Mouse (Mus musculus) midbrain, embryonic 11.5 days (tissue): Measurements from ENCODE around the gene Rnf115. TPM values are rescaled to one million over a fixed set of nuclear protein-coding genes. Genes with fewer than 3 reads are reported as not detected.
"Not testable (repeated sequence)": the region's sequence is repeated elsewhere in the genome, so short reads cannot be mapped to it uniquely, and the experiment has no call there.

Experiments used
- ATAC-seq: fragments of 200-750 bp; cut with Nextera tagmentation; 2 replicates; pipeline ENCODE4 v1.8.0; 2017; ENCODE audit warnings: moderate TSS enrichment, moderate library complexity; ENCODE audit not compliant: low FRiP score
- DNase-seq: peaks from one replicate; pipeline ENCODE4 v3.0.0; 2015; ENCODE audit warnings: low spot score; ENCODE audit errors: missing footprints
- H3K27ac ChIP-seq: fragments of 300-500 bp; sonication (generic); 2 replicates; pipeline ENCODE4 v1.5.1; 2014; ENCODE audit warnings: low read depth, low read length
- H3K27me3 ChIP-seq: fragments of 300-500 bp; sonication (generic); 2 replicates; pipeline ENCODE4 v1.6.1; 2014; ENCODE audit warnings: mild to moderate bottlenecking, low read length, moderate library complexity, mixed read lengths; ENCODE audit not compliant: control insufficient read depth, insufficient read depth
- H3K36me3 ChIP-seq: fragments of 300-500 bp; sonication (generic); 2 replicates; pipeline ENCODE4 v1.6.1; 2014; ENCODE audit warnings: mild to moderate bottlenecking, low read length, moderate library complexity, mixed read lengths; ENCODE audit not compliant: control insufficient read depth, insufficient read depth
- H3K4me1 ChIP-seq: fragments of 300-500 bp; sonication (generic); 2 replicates; pipeline ENCODE4 v1.6.1; 2014; ENCODE audit warnings: low read length; ENCODE audit not compliant: control insufficient read depth, insufficient read depth
- H3K4me2 ChIP-seq: fragments of 300-500 bp; sonication (generic); 2 replicates; pipeline ENCODE4 v1.6.1; 2014; ENCODE audit warnings: mild to moderate bottlenecking, moderate library complexity
- H3K4me3 ChIP-seq: fragments of 300-500 bp; sonication (generic); 2 replicates; pipeline ENCODE4 v1.5.1; 2014; ENCODE audit warnings: low read depth, low read length
- H3K9ac ChIP-seq: fragments of 300-500 bp; sonication (generic); 2 replicates; pipeline ENCODE4 v1.6.1; 2014; ENCODE audit warnings: low read length
- H3K9me3 ChIP-seq: fragments of 300-500 bp; sonication (generic); 2 replicates; pipeline ENCODE4 v1.6.1; 2016; ENCODE audit warnings: low read length; ENCODE audit not compliant: control insufficient read depth
- WGBS: fragments of 180-500 bp; shearing (Covaris S2); extraction: QIAGEN DNeasy Blood & Tissue Kit; methylation state at CpG from one replicate; pipeline ENCODE4 v1.1.7; 2014; 5-methylcytosine and 5-hydroxymethylcytosine counted together
- polyA plus RNA-seq: library from polyadenylated mRNA; unstranded; fragments of >200 nt; fragmentation: Nextera tagmentation; extraction: Ambion mirVana; gene quantifications from 2 replicates; pipeline ENCODE4 v1.2.1, GENCODE M21; 2014

The Rnf115 gene
- 90.3 and 98.8 TPM in 2 replicates for polyA plus RNA-seq

DNA sequence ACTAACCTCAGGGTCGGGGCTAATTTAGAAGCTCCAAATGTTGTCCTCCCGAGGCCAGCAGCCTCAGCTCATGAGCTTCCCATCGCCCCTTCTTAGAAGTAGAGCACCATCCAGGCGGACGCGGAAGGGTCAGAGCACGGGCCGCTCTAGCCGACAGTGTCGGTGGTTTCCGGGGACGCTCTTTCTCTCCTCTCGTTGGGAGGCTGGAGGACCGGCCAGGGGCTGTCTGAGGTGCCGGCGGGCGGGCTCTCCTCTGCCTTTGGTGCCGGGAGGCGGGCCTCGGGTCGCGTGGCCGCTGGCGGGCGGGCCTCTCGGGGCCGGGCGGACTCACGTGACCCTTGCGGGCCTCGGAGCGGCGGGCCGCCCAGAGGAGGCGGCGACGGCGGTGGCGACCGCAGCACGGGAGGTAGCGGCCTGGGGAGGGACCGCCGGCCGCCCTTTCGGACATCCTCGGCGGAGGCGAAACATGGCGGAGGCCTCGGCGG, at the start of gene Rnf115, which contains the start of gene Polr3c:
Gene Rnf115, plus strand, starts transcription at position 322 of the 485 bp plus-strand sequence.
Gene Polr3c, minus strand, starts transcription at position 286 of the 485 bp plus-strand sequence.
- ATAC-seq, result peak; percentile 98
- peak; percentile 99 for DNase-seq
- H3K4me1 ChIP-seq, result peaks cover 17% of the 10 kb centered on the region
- H3K36me3 ChIP-seq, result no peaks in the 10 kb centered on the region
- peak within 1 kb of the TSS; percentile 90 for H3K9ac ChIP-seq
- H3K27me3 ChIP-seq, result no peaks in the 10 kb centered on the region
- 0% methylated on average over 47 of the region's 52 CpGs for WGBS
- peak within 1 kb of the TSS; percentile 89 for H3K4me3 ChIP-seq
- H3K4me2 ChIP-seq, result peak within 1 kb of the TSS; percentile 73
- peak within 1 kb of the TSS; percentile 67 for H3K27ac ChIP-seq
- H3K9me3 ChIP-seq, result no peaks in the 10 kb centered on the region

DNA sequence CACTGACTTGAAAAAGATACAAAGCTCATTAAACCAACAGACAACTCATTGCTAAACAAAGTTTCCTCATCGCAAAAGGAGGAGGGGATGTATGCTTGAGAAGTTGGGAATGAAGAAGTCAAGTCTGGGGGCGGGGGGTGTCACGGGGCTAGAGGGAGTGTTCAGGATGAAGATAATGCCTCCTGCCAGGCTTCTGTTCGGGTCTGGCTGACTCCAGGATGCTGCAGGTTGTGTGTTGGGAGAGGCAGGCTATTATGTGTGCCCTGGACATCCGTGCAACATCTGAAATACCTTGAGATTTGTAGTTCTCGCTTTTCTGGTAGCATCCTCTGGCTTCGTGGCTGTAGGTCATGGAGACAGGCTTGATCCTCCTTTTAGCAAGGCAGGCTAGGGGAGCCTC, 49.0 kb upstream of the Rnf115 start:
- ATAC-seq, result no peak
- Histone ChIP-seq H3K4me2 (no peak overlapping the region), H3K27me3 (0 out of 2 replicates have a peak, but pooled peaks cover 4% of the 10 kb centered on the region), H3K9me3 (no peaks in the 10 kb centered on the region), H3K9ac (no peak overlapping the region), H3K27ac (no peak overlapping the region), H3K4me1 (no peaks in the 10 kb centered on the region), H3K36me3 (no peaks in the 10 kb centered on the region), H3K4me3 (no peak overlapping the region)
- 62% methylated on average over 7 of the region's 7 CpGs for WGBS
- no peak for DNase-seq

DNA sequence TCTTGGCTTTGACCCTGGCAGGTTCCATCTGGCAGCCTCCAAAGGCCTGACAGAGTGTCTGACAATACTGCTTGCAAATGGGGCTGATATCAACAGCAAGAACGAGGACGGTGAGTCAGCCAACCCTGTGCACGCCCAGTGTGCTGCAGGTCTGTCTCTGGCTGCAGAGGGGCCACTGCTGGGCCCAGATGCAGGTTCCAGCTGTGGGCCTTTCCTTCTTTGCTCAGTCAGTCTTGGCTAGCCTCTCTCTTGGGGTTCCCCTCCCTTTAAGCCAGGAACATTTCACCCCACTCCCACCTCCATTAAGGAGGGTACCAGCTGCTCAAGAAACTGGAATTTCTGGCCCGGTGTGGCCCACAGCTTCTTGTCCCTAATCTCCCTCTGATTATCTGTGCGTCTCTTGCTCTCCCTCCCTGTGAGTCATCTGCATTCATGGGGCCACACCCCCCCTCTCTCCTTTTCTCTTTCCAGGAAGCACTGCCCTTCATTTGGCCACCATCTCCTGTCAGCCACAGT, 48.2 kb upstream of the Rnf115 start:
- WGBS, result 24% methylated on average over 5 of the region's 5 CpGs

DNA sequence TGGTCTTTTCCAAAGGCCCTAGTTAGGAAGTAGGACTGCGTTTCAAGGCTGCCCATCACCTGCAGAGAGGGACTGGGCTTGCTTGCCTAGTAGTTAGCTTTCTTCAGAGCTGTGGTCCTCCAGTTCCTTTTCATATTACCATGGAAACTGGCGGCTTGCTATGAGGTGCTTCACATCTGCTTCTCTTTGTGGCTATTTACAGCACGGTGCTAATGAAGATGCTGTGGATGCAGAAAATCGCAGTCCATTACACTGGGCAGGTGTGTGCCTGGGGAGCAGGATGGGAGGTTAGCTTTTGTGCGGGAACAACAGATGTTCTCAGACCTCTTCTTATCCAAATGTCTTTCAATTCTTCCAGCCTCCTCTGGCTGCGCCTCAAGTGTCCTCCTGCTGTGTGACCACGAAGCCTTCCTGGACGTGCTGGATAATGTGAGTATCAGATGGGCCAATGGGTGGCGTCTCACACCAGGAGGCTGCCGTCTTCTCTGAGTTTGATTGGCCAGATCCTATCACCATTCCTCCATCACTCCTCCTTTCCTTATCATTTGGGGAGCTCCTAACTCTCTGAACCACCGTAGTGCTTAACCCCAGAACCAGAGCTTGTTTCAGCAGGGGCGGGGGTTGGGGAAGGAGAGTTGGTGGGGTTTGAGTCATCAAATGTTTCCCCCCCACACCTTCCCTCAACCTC, 47.1 kb upstream of the Rnf115 start:
- Histone ChIP-seq H3K4me1 (no peaks in the 10 kb centered on the region), H3K36me3 (no peaks in the 10 kb centered on the region), H3K27me3 (peaks cover 4% of the 10 kb centered on the region; the same call in 1 of the 2 replicates), H3K4me3 (no peak overlapping the region), H3K27ac (no peak overlapping the region), H3K9ac (no peak overlapping the region), H3K4me2 (no peak overlapping the region), H3K9me3 (no peaks in the 10 kb centered on the region)
- DNase-seq, result no peak
- no peak for ATAC-seq
- WGBS, result 16% methylated on average over 12 of the region's 12 CpGs

More for the DNA sequence above, 48.2 kb upstream of the Rnf115 start:
- Histone ChIP-seq H3K9ac (no peak overlapping the region), H3K27me3 (peaks cover 4% of the 10 kb centered on the region; the same call in 1 of the 2 replicates), H3K4me3 (no peak overlapping the region), H3K27ac (no peak overlapping the region), H3K4me1 (no peaks in the 10 kb centered on the region), H3K4me2 (no peak overlapping the region), H3K9me3 (no peaks in the 10 kb centered on the region), H3K36me3 (no peaks in the 10 kb centered on the region)
- no peak for ATAC-seq
- DNase-seq, result no peak

DNA sequence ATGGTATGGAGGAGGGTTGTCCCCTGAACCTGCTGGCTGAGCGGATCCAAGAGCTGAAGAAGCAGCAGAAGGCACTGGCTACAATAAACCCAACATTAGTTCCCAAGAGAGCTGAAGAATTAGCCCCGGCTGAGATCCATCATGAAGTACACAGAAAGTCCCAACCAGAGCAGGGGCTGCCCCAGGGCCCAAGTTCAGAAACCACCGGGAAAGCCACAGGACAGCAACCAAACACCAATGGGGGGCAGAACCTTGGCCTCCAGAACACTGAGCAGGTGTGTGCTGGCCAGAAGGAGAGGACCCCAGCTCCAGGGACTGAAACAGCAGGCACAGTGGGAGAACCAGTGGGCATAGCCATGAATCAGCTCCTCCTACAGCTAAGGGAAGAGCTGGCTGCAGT, 44.0 kb upstream of the Rnf115 start:
- DNase-seq (no peak), ATAC-seq (no peak)
- Histone ChIP-seq H3K9me3 (no peaks in the 10 kb centered on the region), H3K36me3 (no peaks in the 10 kb centered on the region), H3K27ac (no peak overlapping the region), H3K4me1 (no peaks in the 10 kb centered on the region), H3K4me2 (no peak overlapping the region), H3K9ac (no peak overlapping the region), H3K4me3 (no peak overlapping the region), H3K27me3 (peaks cover 4% of the 10 kb centered on the region; the same call in 1 of the 2 replicates)
- WGBS, result 79% methylated on average over 3 of the region's 3 CpGs

DNA sequence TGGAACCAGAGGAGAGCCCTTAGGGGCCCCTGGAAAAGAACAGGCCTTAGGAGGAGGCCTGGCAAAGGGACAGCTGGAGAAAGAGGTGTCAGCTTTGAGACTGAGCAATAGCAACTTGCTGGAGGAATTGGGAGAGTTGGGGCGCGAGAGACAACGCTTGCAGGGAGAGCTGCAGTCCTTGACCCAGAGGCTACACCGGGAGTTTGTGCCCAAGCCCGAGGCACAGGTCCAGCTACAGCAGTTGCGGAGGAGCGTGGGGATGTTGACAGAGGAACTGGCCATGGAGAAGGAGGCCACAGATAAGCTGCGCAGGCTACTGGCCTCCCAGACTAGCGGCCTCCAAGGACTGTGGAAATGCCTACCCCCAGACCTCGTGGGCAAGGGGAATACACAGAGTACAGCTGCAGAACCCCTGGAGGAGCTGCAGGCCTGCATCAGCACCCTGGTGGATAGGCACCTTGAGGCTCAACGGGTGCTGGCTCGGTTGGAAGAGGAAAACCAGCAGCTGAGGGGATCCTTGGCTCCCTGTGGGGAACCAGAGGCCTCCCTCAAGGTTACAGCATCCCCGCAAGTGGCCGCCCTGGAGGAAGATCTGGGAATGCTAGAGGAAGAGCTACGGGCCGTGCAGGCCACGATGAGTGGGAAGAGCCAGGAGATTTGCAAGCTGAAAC, 43.2 kb upstream of the Rnf115 start:
- H3K9me3 ChIP-seq, result no peaks in the 10 kb centered on the region
- H3K4me3 ChIP-seq, result no peak overlapping the region
- no peak overlapping the region for H3K27ac ChIP-seq
- ATAC-seq (no peak), DNase-seq (no peak)
- WGBS, result 62% methylated on average over 17 of the region's 17 CpGs
- H3K9ac ChIP-seq, result no peak overlapping the region
- H3K36me3 ChIP-seq, result no peaks in the 10 kb centered on the region
- H3K4me2 ChIP-seq, result peak overlapping the region; percentile 22; the same call in 1 of the 2 replicates
- H3K27me3 ChIP-seq, result peaks cover 4% of the 10 kb centered on the region; the same call in 1 of the 2 replicates
- H3K4me1 ChIP-seq, result no peaks in the 10 kb centered on the region

DNA sequence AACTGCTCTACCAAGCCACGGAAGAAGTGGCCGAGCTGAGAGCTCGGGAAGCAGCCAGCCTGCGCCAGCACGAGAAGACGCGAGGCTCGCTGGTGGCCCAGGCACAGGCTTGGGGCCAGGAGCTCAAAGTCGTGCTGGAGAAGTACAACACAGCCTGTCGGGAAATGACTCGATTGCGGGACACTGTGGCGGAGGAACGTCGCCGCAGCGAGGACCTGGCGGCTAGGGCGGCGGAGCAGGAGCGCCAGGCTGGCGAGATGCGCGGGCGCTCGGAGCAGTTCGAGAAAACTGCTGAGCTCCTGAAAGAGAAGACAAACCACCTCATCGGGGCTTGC, 42.7 kb upstream of the Rnf115 start:
- Histone ChIP-seq H3K36me3 (no peaks in the 10 kb centered on the region), H3K4me1 (peaks cover 3% of the 10 kb centered on the region), H3K27ac (no peak overlapping the region), H3K9ac (no peak overlapping the region), H3K9me3 (no peaks in the 10 kb centered on the region), H3K4me3 (no peak overlapping the region; the same call in 1 of the 2 replicates), H3K4me2 (peak overlapping the region; percentile 22; the same call in 1 of the 2 replicates), H3K27me3 (peaks cover under 1% of the 10 kb centered on the region; the same call in 1 of the 2 replicates)
- 38% methylated on average over 28 of the region's 28 CpGs for WGBS
- no peak for DNase-seq
- ATAC-seq, result no peak

DNA sequence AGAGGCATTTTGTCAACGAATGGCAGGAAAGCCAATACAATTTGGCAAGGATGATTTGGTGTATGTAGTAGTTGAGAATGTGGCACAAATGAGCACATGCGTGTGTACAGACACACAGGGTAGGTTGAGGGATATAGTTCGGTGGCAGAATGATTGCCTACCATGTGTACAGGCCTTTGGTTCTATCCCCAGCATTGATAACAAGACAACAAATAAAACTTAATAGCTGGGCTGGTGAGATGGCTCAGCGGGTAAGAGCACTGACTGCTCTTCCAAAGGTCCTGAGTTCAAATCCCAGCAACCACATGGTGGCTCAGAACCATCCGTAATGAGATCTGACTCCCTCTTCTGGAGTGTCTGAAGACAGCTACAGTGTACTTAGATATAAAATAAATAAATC, 41.4 kb upstream of the Rnf115 start:
- H3K9ac ChIP-seq, H3K4me2 ChIP-seq, H3K27ac ChIP-seq, ATAC-seq, H3K27me3 ChIP-seq, H3K4me3 ChIP-seq, DNase-seq, H3K4me1 ChIP-seq, H3K9me3 ChIP-seq, H3K36me3 ChIP-seq: not testable (repeated sequence)
- WGBS, result 95% methylated on average over 5 of the region's 5 CpGs

DNA sequence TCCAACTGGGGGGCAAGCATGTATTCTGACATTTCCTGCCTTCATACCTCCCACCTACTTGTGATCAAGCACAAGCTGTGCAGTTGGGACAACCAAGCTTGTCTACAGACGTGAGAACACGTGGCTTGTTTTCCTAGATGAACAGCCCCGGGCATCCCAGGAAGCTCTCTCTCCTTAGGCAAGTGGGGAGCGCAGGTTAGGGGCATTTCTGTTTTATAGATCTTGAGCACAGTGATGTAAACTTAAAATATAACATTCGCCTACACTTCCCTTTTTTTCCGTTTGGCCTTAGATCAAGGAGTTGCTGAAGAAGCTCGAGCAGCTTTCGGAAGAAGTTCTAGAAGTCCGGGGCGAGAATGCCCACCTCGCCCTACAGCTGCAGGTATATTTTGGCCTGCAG, 38.6 kb upstream of the Rnf115 start:
- H3K4me1 ChIP-seq, result peaks cover 6% of the 10 kb centered on the region
- H3K4me2 ChIP-seq, result no peak overlapping the region
- H3K36me3 ChIP-seq, result no peaks in the 10 kb centered on the region
- no peaks in the 10 kb centered on the region; the same call in 1 of the 2 replicates for H3K27me3 ChIP-seq
- no peak overlapping the region for H3K9ac ChIP-seq
- DNase-seq, result no peak
- WGBS, result 85% methylated on average over 11 of the region's 11 CpGs
- no peaks in the 10 kb centered on the region for H3K9me3 ChIP-seq
- H3K4me3 ChIP-seq, result no peak overlapping the region
- no peak overlapping the region for H3K27ac ChIP-seq
- no peak for ATAC-seq
